Mouse (Mus musculus): ENCODE data around the gene Irf6.

The Irf6 gene

GRCm38 (mm10) chr1:193152872-193153271, at the start of gene Irf6:
Irf6 (plus strand) TSS chr1:193153111.
- DNase-seq (ENCODE audit: low read depth, low spot score) = no peak

GRCm38 (mm10) chr1:193112093-193112492, 40.8 kb upstream of the Irf6 start:
- DNase-seq (ENCODE audit: low read depth, low spot score) = peak; percentile 38

GRCm38 (mm10) chr1:193122793-193123192, 30.1 kb upstream of the Irf6 start:
- DNase-seq (ENCODE audit: low read depth, low spot score) = peak; percentile 84

GRCm38 (mm10) chr1:193123290-193123689, 29.6 kb upstream of the Irf6 start:
- no peak for DNase-seq (ENCODE audit: low read depth, low spot score)

- DNase-seq (ENCODE audit: low read depth, low spot score) = peak; percentile 69
Observed at GRCm38 (mm10) chr1:193125835-193126234, 27.1 kb upstream of the Irf6 start.

GRCm38 (mm10) chr1:193128055-193128454, 24.9 kb upstream of the Irf6 start:
- DNase-seq (ENCODE audit: low read depth, low spot score) = peak; percentile 47

- no peak for DNase-seq (ENCODE audit: low read depth, low spot score)
Observed at GRCm38 (mm10) chr1:193129321-193129720, 23.6 kb upstream of the Irf6 start.

- DNase-seq (ENCODE audit: low read depth, low spot score) = peak; percentile 99
Observed at GRCm38 (mm10) chr1:193129786-193130455, 23.0 kb upstream of the Irf6 start, which contains the start of gene Diexf. Diexf (minus strand) TSS chr1:193130272.

GRCm38 (mm10) chr1:193130456-193130825, 22.5 kb upstream of the Irf6 start:
- no peak for DNase-seq (ENCODE audit: low read depth, low spot score)

GRCm38 (mm10) chr1:193130839-193131238, 22.1 kb upstream of the Irf6 start:
- DNase-seq (ENCODE audit: low read depth, low spot score) = peak; percentile 20

- no peak for DNase-seq (ENCODE audit: low read depth, low spot score)
Observed at GRCm38 (mm10) chr1:193131311-193131948, 21.5 kb upstream of the Irf6 start.

- no peak for DNase-seq (ENCODE audit: low read depth, low spot score)
Observed at GRCm38 (mm10) chr1:193132385-193132784, 20.5 kb upstream of the Irf6 start.

- DNase-seq (ENCODE audit: low read depth, low spot score) = no peak
Observed at GRCm38 (mm10) chr1:193133726-193134125, 19.2 kb upstream of the Irf6 start.

- DNase-seq (ENCODE audit: low read depth, low spot score) = no peak
Observed at GRCm38 (mm10) chr1:193138087-193138486, 14.8 kb upstream of the Irf6 start.

GRCm38 (mm10) chr1:193138669-193139068, 14.2 kb upstream of the Irf6 start:
- no peak for DNase-seq (ENCODE audit: low read depth, low spot score)

- DNase-seq (ENCODE audit: low read depth, low spot score) = no peak
Observed at GRCm38 (mm10) chr1:193141118-193141517, 11.8 kb upstream of the Irf6 start.

- no peak for DNase-seq (ENCODE audit: low read depth, low spot score)
Observed at GRCm38 (mm10) chr1:193142517-193143062, 10.3 kb upstream of the Irf6 start.

GRCm38 (mm10) chr1:193144516-193144915, 8.4 kb upstream of the Irf6 start:
- peak; percentile 18 for DNase-seq (ENCODE audit: low read depth, low spot score)

GRCm38 (mm10) chr1:193145101-193145500, 7.8 kb upstream of the Irf6 start:
- DNase-seq (ENCODE audit: low read depth, low spot score) = no peak

- no peak for DNase-seq (ENCODE audit: low read depth, low spot score)
Observed at GRCm38 (mm10) chr1:193146416-193146815, 6.5 kb upstream of the Irf6 start.

GRCm38 (mm10) chr1:193149231-193149630, 3.7 kb upstream of the Irf6 start:
- no peak for DNase-seq (ENCODE audit: low read depth, low spot score)

GRCm38 (mm10) chr1:193151134-193151533, 1.8 kb upstream of the Irf6 start:
- DNase-seq (ENCODE audit: low read depth, low spot score) = peak; percentile 69

- DNase-seq (ENCODE audit: low read depth, low spot score) = no peak
Observed at GRCm38 (mm10) chr1:193153561-193153960, 650 bp downstream of the Irf6 start.
